Mouse (Mus musculus) limb, embryonic 11.5 days (tissue): ENCODE measurements around the gene Sec24d. TPM values are rescaled to one million over a fixed set of nuclear protein-coding genes. Genes with fewer than 3 reads are reported as not detected.
A peak's percentile ranks its signal among the peaks of the same experiment; 100 is the strongest.

Experiments
- ATAC-seq: fragments of 200-750 bp; cut with Nextera tagmentation; 2 replicates; pipeline ENCODE4 v1.8.0; 2017; ENCODE audit warnings: low read depth; ENCODE audit not compliant: insufficient number of reproducible peaks, low FRiP score, low TSS enrichment
- DNase-seq: peaks from one replicate; pipeline ENCODE4 v3.0.0-alpha.2; 2015; ENCODE audit warnings: low spot score
- H3K27ac ChIP-seq: fragments of 300-500 bp; sonication (generic); replicated peaks from 2 replicates; pipeline ENCODE4 v1.5.1; 2014; ENCODE audit warnings: low read depth, mild to moderate bottlenecking, low read length
- H3K27me3 ChIP-seq: fragments of 300-500 bp; sonication (generic); 2 replicates; pipeline ENCODE4 v1.6.1; 2014; ENCODE audit warnings: mild to moderate bottlenecking, low read length, mixed read lengths; ENCODE audit not compliant: control insufficient read depth, insufficient read depth
- H3K36me3 ChIP-seq: fragments of 300-500 bp; sonication (generic); 2 replicates; pipeline ENCODE4 v1.6.1; 2014; ENCODE audit warnings: mild to moderate bottlenecking, low read length, moderate library complexity, mixed read lengths; ENCODE audit not compliant: control insufficient read depth, insufficient read depth
- H3K4me1 ChIP-seq: fragments of 300-500 bp; sonication (generic); 2 replicates; pipeline ENCODE4 v1.6.1; 2014; ENCODE audit warnings: low read length, mixed read lengths; ENCODE audit not compliant: control insufficient read depth, insufficient read depth
- H3K4me2 ChIP-seq: fragments of 300-500 bp; sonication (generic); 2 replicates; pipeline ENCODE4 v1.6.1; 2014; ENCODE audit warnings: low read depth, mild to moderate bottlenecking, moderate library complexity; ENCODE audit not compliant: severe bottlenecking
- H3K4me3 ChIP-seq: fragments of 300-500 bp; sonication (generic); 2 replicates; pipeline ENCODE4 v1.5.1; 2014; ENCODE audit warnings: low read depth, low read length
- H3K9ac ChIP-seq: fragments of 300-500 bp; sonication (generic); 2 replicates; pipeline ENCODE4 v1.6.1; 2014; ENCODE audit warnings: mild to moderate bottlenecking, low read length
- H3K9me3 ChIP-seq: fragments of 300-500 bp; sonication (generic); 2 replicates; pipeline ENCODE4 v1.6.1; 2016; ENCODE audit warnings: low read length; ENCODE audit not compliant: control insufficient read depth
- WGBS: fragments of 180-500 bp; shearing (Covaris S2); extraction: QIAGEN DNeasy Blood & Tissue Kit; methylation state at CpG from one replicate; pipeline ENCODE4 v1.1.7; 2014; 5-methylcytosine and 5-hydroxymethylcytosine counted together
- polyA plus RNA-seq: library from polyadenylated mRNA; unstranded; fragments of >200 nt; fragmentation: Nextera tagmentation; extraction: Ambion mirVana; gene quantifications from 2 replicates; pipeline ENCODE4 v1.2.1, GENCODE M21; 2014

Sec24d gene
- polyA plus RNA-seq, 1 experiment from 2014 or later, result 29.3 TPM

DNA sequence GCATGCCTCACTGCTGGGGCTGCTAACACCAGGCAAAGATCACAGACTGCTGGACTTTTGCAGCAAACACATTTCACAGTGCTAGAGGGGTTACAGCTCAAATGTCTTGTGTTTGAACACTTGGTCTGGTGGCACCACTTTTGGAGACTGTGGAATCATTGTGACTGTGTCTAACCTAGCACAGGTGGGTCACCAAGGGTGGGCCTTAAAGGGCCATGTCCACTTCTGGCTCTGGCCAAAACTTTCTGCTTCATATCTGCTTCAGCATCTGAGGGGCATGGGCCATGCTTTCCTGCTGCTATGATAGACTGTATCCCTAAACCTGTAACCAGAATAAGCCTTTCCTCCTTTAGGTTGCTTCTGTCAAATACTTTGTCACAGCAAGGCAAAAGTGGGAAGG is 29.8 kb upstream of the Sec24d start:
- Histone ChIP-seq H3K4me3 (no peak overlapping the region), H3K4me2 (no peak overlapping the region), H3K27ac (no peak overlapping the region), H3K4me1 (0 out of 2 replicates have a peak, but pooled peaks cover 2% of the 10 kb centered on the region), H3K9ac (no peak overlapping the region), H3K27me3 (no peaks in the 10 kb centered on the region), H3K9me3 (no peaks in the 10 kb centered on the region), H3K36me3 (no peaks in the 10 kb centered on the region)
- ATAC-seq (no peak), DNase-seq (no peak)

DNA sequence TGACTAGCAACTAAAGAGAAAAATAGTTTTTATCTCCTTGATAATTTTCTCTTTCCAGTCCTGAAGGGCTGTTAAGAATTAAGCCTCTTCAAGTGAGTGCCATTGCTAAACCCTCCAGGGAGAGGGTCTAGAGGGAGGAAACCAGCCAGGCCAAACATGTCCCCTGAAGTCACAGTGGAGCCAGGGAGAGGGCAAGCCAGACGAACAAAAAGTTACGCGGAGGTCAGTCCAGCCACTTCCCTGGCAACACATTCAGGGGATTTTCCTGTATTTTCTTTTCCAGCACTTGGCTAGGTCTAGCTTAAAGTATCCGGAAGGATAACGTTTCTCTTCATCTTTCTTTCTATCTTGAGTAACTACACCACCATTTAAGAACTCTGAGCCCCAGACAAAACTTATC is 22.9 kb upstream of the Sec24d start:
- H3K9ac ChIP-seq, result no peak overlapping the region
- no peak overlapping the region for H3K4me3 ChIP-seq
- no peak for DNase-seq
- 63% methylated on average over 5 of the region's 5 CpGs for WGBS
- H3K36me3 ChIP-seq, result no peaks in the 10 kb centered on the region
- no peak overlapping the region for H3K27ac ChIP-seq
- H3K4me1 ChIP-seq, result no peaks in the 10 kb centered on the region
- H3K4me2 ChIP-seq, result no peak overlapping the region
- ATAC-seq, result no peak
- H3K27me3 ChIP-seq, result no peaks in the 10 kb centered on the region
- H3K9me3 ChIP-seq, result no peaks in the 10 kb centered on the region

DNA sequence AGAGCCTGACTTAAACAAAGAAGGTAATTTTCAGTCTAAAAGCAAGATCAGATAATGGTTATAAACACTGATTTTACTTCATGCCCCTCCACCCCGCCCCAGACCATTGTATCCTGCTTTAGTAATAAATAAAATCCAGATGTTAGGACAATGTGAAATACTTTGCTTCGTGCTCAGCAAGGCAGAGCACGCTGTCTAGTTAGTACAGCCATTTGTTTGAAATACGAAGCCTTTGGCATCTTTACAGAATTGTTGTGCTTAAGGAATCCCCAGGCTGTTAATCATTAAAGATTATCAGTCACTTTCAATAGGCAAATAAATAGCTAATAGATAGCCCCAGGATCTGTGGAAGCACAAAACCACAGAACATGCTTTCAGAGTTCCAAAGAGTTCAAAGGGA is 21.6 kb upstream of the Sec24d start:
- Histone ChIP-seq H3K4me2 (no peak overlapping the region), H3K4me3 (no peak overlapping the region), H3K36me3 (no peaks in the 10 kb centered on the region), H3K27ac (no peak overlapping the region), H3K27me3 (no peaks in the 10 kb centered on the region), H3K4me1 (no peaks in the 10 kb centered on the region), H3K9me3 (no peaks in the 10 kb centered on the region), H3K9ac (no peak overlapping the region)
- DNase-seq, result no peak
- WGBS, result 6% methylated on average over 4 of the region's 4 CpGs
- no peak for ATAC-seq

DNA sequence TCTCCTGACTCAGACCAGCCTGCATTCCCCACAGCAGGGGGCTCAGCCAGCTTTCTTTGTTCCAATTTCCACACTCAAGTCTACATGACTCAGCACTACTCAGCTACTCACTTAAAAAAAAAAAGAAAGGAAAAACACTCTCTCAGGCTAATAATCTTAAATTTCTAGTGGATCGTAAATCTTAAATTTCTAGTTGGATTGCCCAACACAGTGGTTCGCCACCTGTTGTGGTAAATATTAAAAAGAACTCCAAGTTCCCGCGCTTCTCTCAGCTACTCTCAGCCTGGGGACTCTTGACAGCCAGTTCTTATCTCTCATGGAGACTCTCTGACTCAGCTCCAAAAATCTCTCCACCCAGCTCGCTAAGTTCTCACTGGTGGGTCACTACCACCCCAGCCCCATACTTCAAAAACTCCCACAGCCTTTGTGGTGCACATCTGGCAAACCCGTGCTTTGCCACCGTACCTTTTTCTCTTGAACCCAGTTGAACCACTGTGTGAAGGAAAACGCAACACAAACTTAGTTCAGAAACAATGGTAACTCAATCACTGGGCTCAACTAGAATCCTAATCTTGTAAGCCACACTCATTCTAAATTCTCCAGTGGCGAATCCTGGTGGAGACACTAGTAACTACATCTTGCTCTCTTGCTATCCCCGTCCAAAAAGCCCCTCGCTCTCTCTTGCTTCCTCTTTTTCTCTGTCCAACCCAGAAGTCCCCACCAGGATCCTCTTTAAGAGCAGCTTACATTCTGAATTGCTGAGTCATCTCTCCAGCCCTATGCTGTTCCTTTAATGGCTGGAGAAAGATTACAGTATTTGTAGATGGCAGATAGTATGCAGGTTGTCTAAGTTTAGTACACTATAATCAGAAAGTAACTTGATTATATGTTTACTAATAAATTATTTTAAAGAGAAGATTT is 10.8 kb upstream of the Sec24d start:
- 80% methylated on average over 11 of the region's 11 CpGs for WGBS
- H3K9ac ChIP-seq, result no peak overlapping the region
- DNase-seq (no peak), ATAC-seq (no peak)
- no peaks in the 10 kb centered on the region; the same call in 1 of the 2 replicates for H3K9me3 ChIP-seq
- H3K27ac ChIP-seq, result no peak overlapping the region
- no peak overlapping the region for H3K4me2 ChIP-seq
- H3K36me3 ChIP-seq, result no peaks in the 10 kb centered on the region
- H3K4me3 ChIP-seq, result no peak overlapping the region
- no peaks in the 10 kb centered on the region for H3K27me3 ChIP-seq
- H3K4me1 ChIP-seq, result no peaks in the 10 kb centered on the region

DNA sequence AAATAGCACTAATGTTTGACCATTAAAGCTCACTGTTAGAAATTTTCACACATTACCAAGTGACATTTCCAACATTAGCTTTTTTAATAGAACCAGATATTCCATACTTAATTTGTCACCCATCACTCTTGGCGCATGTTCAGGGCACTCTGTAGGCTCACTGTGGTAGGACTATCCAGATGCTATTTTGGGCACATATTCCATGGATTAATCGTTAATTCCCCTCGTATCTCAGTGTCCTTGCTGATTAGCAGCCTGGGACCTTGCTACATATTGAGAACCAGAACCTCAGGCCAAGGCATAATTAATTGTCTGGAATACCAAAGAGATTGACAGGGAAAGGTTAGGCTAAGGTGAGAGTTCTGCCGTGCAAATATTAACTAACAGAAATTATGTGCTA is 8.5 kb upstream of the Sec24d start:
- H3K27me3 ChIP-seq, result no peaks in the 10 kb centered on the region
- no peaks in the 10 kb centered on the region for H3K36me3 ChIP-seq
- H3K27ac ChIP-seq, result no peak overlapping the region
- DNase-seq (no peak), ATAC-seq (no peak)
- WGBS, result 80% methylated on average over 4 of the region's 4 CpGs
- no peaks in the 10 kb centered on the region; the same call in 1 of the 2 replicates for H3K9me3 ChIP-seq
- no peaks in the 10 kb centered on the region for H3K4me1 ChIP-seq
- H3K4me3 ChIP-seq, result no peak overlapping the region
- no peak overlapping the region for H3K4me2 ChIP-seq
- H3K9ac ChIP-seq, result no peak overlapping the region

DNA sequence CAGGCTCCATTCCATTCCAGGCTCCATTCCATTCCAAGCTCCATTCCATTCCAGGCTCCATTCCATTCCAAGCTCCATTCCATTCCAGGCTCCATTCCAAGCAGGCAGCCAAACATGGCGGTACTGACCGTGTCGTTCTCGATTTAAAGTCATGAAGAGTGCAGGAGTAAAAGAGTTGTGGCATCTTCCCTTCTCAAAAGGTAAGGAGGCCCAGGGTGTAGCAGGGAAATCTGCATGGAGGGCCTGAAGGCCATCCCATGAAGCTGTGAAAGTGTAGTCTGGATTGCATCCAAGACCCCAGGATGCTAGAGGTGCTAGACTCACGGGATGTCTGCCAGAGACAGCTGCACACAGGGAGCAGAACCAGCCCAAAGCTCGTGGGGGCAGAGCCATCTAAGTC is 2.5 kb upstream of the Sec24d start:
- Histone ChIP-seq H3K4me3 (no peak overlapping the region), H3K36me3 (no peaks in the 10 kb centered on the region), H3K9me3 (no peaks in the 10 kb centered on the region), H3K4me1 (no peaks in the 10 kb centered on the region), H3K4me2 (no peak overlapping the region), H3K9ac (no peak overlapping the region), H3K27ac (no peak overlapping the region), H3K27me3 (no peaks in the 10 kb centered on the region; the same call in 1 of the 2 replicates)
- 53% methylated on average over 6 of the region's 6 CpGs for WGBS
- ATAC-seq, result no peak
- no peak for DNase-seq

DNA sequence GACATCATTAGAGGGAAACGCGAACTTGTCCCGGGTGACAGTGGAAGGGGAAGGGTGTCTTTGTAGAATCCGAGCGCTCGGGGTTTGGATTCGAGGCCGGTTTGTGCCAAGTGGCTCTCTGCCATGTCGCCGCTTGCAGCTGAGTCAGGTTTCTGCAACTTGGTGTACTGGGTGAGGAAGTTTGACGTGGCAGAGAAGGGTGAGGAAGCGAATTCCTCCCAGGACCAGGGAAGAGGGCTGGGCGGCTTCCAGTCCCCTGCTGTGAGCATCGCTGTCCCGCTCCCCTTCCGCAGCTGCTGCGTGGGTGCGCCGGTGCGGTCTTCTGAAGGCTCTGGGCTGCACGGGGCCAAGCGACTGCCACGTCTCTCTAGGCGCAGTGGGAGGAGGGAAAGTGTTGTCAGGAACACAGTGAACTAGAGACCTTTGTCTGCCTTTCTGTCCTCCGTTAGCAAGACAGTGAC is 516 bp downstream of the Sec24d start:
- Histone ChIP-seq H3K9ac (peak overlapping the region; percentile 69), H3K9me3 (no peaks in the 10 kb centered on the region), H3K27ac (no peak overlapping the region), H3K27me3 (no peaks in the 10 kb centered on the region; the same call in 1 of the 2 replicates), H3K4me1 (no peaks in the 10 kb centered on the region), H3K4me2 (peak overlapping the region; percentile 86), H3K4me3 (peak overlapping the region; percentile 57), H3K36me3 (peaks cover 2% of the 10 kb centered on the region; the same call in 1 of the 2 replicates)
- peak; percentile 35; the same call in 1 of the 2 replicates for ATAC-seq
- DNase-seq, result peak; percentile 55
- WGBS, result under 1% methylated on average over 25 of the region's 25 CpGs

DNA sequence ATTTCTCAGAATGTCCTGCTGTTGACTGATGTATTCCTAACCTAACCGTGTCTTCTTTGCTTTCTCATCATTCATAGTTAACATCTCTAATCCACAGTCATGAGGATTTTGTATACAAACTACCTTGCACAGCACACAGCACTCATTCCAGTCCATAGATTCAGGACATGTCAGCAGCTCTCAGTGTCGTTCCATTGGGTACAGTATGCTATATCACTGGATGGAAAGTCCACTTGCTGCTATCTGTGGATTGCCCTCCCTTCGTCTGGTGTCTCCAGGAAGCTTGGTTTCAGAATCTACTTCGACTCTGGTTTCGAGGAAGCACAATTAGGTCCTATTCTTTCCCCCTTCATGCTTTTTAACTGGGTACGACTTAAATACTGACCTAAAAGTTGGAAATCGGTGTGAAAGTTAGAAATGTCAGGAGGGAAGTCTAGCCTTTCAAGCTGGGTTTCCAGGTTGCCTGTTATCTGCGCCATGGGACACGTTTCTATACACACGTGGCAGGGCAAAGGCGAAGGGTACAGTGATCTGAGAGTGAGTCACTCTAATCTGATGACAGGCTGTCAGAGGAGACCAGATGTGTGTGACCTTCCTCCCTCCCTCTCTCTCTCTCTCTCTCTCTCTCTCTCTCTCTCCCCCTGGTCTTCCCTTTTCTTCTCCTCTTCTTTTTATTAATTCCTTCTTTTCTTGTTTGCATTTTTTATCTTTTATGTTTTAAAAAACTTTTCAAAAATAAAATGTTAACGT is 15.8 kb downstream of the Sec24d start:
- ATAC-seq (no peak), DNase-seq (no peak)
- no peaks in the 10 kb centered on the region for H3K4me1 ChIP-seq
- H3K4me2 ChIP-seq, result no peak overlapping the region
- H3K27me3 ChIP-seq, result no peaks in the 10 kb centered on the region
- no peak overlapping the region for H3K4me3 ChIP-seq
- H3K9me3 ChIP-seq, result no peaks in the 10 kb centered on the region
- no peak overlapping the region for H3K9ac ChIP-seq
- H3K27ac ChIP-seq, result no peak overlapping the region
- 0 out of 2 replicates have a peak, but pooled peaks cover 2% of the 10 kb centered on the region for H3K36me3 ChIP-seq
- WGBS, result 85% methylated on average over 12 of the region's 12 CpGs
